Mouse (Mus musculus): ENCODE measurements at regions not wholly inside any gene's neighbourhood (a gene's known extent, or its start where the extent isn't known, plus 50 kb on each side); places are given as distances from the start of the nearest gene placed in this dataset.

DNA sequence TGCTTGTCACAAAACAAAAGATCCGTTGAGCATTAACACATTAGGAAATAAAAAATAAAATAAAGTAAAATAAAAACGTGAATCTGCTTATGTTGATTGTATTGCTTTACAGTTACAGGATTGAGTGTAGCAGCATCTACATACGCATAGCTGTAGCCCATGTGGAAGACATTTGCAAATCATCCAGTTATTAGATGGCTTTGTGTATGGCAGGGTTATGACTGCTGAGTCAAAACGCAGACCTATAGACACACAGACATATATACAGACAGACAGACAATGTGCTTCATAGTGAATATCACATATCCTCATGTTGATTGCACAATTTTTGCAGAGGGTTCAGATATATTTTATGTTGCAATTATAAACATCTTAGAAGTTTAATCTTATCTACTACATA is 64.5 kb downstream of the Gm11146 start:
- TF ChIP-seq CTCF (IDR thresholded peaks at IDR 0.05; ENCODE audit: control insufficient read depth, insufficient read depth, insufficient read length) = no peak
- no peak for TF ChIP-seq USF1 (IDR thresholded peaks at IDR 0.05; ENCODE audit: low read depth)
- TF ChIP-seq MAX (IDR thresholded peaks at IDR 0.05) = no peak
